8 mouse cellular contexts compared by ENCODE assay signal in genomic region chr1:91239112-91239511, GRCm38 (mm10). TPM values are rescaled to one million over a fixed set of nuclear protein-coding genes. Genes with fewer than 3 reads are reported as not detected.
A peak's percentile ranks its signal among the peaks of the same experiment; 100 is the strongest.
DNase-seq lines count a peak whose midpoint lies in the region; ATAC-seq lines count a peak whose summit lies in the region.

No protein-coding gene starts in this region.

- peak; percentile 27 for DNase-seq in forebrain, embryonic 14.5 days (ENCODE audit: low spot score)
- DNase-seq in CD4-positive helper T cell, adult 2 months (ENCODE audit: low read depth, low spot score), result peak; percentile 50
- DNase-seq in cerebellum, postnatal 10 days, result peak; percentile 73 to 78
- peak; percentile 45 to 65 for DNase-seq in layer of hippocampus, postnatal 14 days (ENCODE audit: low spot score in 2 of 2)
- DNase-seq in lung, postnatal 4 days, result peak; percentile 70 to 78
- peak; percentile 59 for DNase-seq in spleen, postnatal 36 days (ENCODE audit: low spot score in 2 of 2)

- 27% methylated on average over 5 of the region's 5 CpGs for WGBS in forebrain, embryonic 14.5 days
- WGBS in forebrain, embryonic 13.5 days, result 31% methylated on average over 5 of the region's 5 CpGs

- no peak overlapping the region for H3K4me2 ChIP-seq in forebrain, embryonic 14.5 days (ENCODE audit: low read length)
- no peak overlapping the region for H3K4me2 ChIP-seq in forebrain, embryonic 13.5 days

- H3K4me3 ChIP-seq in forebrain, embryonic 14.5 days (ENCODE audit: low read depth, low read length), result no peak overlapping the region
- no peak overlapping the region for H3K4me3 ChIP-seq in forebrain, embryonic 13.5 days

- no peaks in the 10 kb centered on the region for H3K36me3 ChIP-seq in forebrain, embryonic 14.5 days (ENCODE audit: control insufficient read depth, insufficient read depth, low read length)
- no peaks in the 10 kb centered on the region for H3K36me3 ChIP-seq in forebrain, embryonic 13.5 days (ENCODE audit: poor library complexity, severe bottlenecking)

- no peak overlapping the region for H3K27ac ChIP-seq in forebrain, embryonic 14.5 days (ENCODE audit: low read depth, low read length)
- H3K27ac ChIP-seq in forebrain, embryonic 13.5 days, result no peak overlapping the region

- no peaks in the 10 kb centered on the region for H3K4me1 ChIP-seq in forebrain, embryonic 14.5 days (ENCODE audit: control insufficient read depth, insufficient read depth, low read length)
- H3K4me1 ChIP-seq in forebrain, embryonic 13.5 days, result no peaks in the 10 kb centered on the region

- ATAC-seq in forebrain, embryonic 14.5 days, result no peak
- no peak for ATAC-seq in forebrain, embryonic 13.5 days
- ATAC-seq in granulocyte monocyte progenitor cell, adult 5-6 weeks (replicated peaks; ENCODE audit: poor library complexity, severe bottlenecking), result peak; percentile 84

- no peaks in the 10 kb centered on the region for H3K9me3 ChIP-seq in forebrain, embryonic 14.5 days (replicated peaks; ENCODE audit: control insufficient read depth, low read length)
- H3K9me3 ChIP-seq in forebrain, embryonic 13.5 days (replicated peaks), result no peaks in the 10 kb centered on the region

- no peaks in the 10 kb centered on the region for H3K27me3 ChIP-seq in forebrain, embryonic 14.5 days (replicated peaks; ENCODE audit: control insufficient read depth, insufficient read depth, low read length)
- H3K27me3 ChIP-seq in forebrain, embryonic 13.5 days, result no peaks in the 10 kb centered on the region

- no peak overlapping the region for H3K9ac ChIP-seq in forebrain, embryonic 14.5 days (ENCODE audit: low read length)
- H3K9ac ChIP-seq in forebrain, embryonic 13.5 days, result no peak overlapping the region

RNA-seq across cellular contexts. Expression of gene Ube2f, which starts 11.0 kb away (rescaled TPM):
- 73.0 and 78.8 TPM in 2 replicates for polyA plus RNA-seq in forebrain, embryonic 14.5 days (2014; fragmentation: Nextera tagmentation; extraction: Ambion mirVana)
- 81.3 and 82.6 TPM in 2 replicates for polyA plus RNA-seq in forebrain, embryonic 13.5 days (2015; fragmentation: Nextera tagmentation; extraction: Ambion mirVana)
- total RNA-seq in granulocyte monocyte progenitor cell, adult 5-6 weeks (2014; fragmentation: Nextera tagmentation), result 80.4 and 94.7 TPM in 2 replicates
- 40.4 and 50.5 TPM in 2 replicates for total RNA-seq in granulocyte monocyte progenitor cell, adult 5-6 weeks (2017)
- total RNA-seq in layer of hippocampus, postnatal 14 days (2021), result 10 to 100 TPM; 57.2 to 57.4 TPM

RNA-seq across cellular contexts. Expression of gene Scly, which starts 59.0 kb away (rescaled TPM):
- polyA plus RNA-seq in forebrain, embryonic 14.5 days (2014; fragmentation: Nextera tagmentation; extraction: Ambion mirVana), result 6.3 and 7.3 TPM in 2 replicates
- polyA plus RNA-seq in forebrain, embryonic 13.5 days (2015; fragmentation: Nextera tagmentation; extraction: Ambion mirVana), result 10.0 and 10.9 TPM in 2 replicates
- 31.6 and 39.5 TPM in 2 replicates for total RNA-seq in granulocyte monocyte progenitor cell, adult 5-6 weeks (2014; fragmentation: Nextera tagmentation)
- 20.9 and 21.8 TPM in 2 replicates for total RNA-seq in granulocyte monocyte progenitor cell, adult 5-6 weeks (2017)
- total RNA-seq in layer of hippocampus, postnatal 14 days (2021), result 10 to 100 TPM; 12.7 to 13.4 TPM

RNA-seq across cellular contexts. Expression of gene Ramp1, which starts 59.5 kb away (rescaled TPM):
- 2.6 and 3.0 TPM in 2 replicates for polyA plus RNA-seq in forebrain, embryonic 14.5 days (2014; fragmentation: Nextera tagmentation; extraction: Ambion mirVana)
- polyA plus RNA-seq in forebrain, embryonic 13.5 days (2015; fragmentation: Nextera tagmentation; extraction: Ambion mirVana), result 0.31 and 0.59 TPM in 2 replicates
- total RNA-seq in granulocyte monocyte progenitor cell, adult 5-6 weeks (2014; fragmentation: Nextera tagmentation), result 160 and 199 TPM in 2 replicates
- 179 and 199 TPM in 2 replicates for total RNA-seq in granulocyte monocyte progenitor cell, adult 5-6 weeks (2017)
- 10 to 100 TPM; 51.3 to 53.0 TPM for total RNA-seq in layer of hippocampus, postnatal 14 days (2021)
